Mouse (Mus musculus): ENCODE results near the gene Adam12. TPM values are rescaled to one million over a fixed set of nuclear protein-coding genes. Genes with fewer than 3 reads are reported as not detected.

The Adam12 gene
- polyA plus RNA-seq, 1 experiment from 2014 or later, result 4.8 TPM

DNA sequence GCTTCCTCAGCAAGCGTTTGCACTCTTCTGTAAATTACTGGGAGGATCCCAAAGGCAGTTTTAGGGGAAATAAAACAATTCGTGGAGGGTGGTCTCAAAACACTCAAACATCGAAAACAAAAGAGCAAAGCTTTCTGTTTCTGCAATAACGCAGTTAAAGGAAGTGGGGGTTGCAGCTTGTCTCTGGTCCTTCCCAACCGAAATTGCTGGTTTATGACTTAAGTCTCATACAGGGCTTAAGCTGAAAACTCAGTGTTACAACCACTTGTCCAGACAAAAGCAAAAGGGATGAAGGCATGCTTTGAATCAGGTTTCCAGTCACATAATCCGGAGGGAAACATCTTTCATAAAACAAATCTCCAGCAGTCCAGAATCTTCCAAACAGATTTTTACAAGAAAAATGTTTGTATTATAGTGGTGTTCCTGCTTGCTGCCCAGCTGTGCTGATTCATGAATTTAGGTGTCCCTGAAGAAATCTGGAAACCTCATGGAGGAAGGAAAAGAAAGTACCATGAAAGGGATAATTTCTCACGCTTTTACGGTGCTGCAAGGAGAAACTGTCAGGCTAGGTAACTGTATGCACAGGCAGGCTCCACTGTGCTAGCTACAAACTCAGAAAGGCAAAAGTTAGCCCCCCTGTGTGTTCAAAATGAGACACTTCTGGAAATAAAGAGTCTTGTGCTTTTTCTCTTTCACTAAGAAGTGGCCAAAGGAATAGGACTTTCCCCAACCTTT is 255.4 kb downstream of the Adam12 start:
- no peak overlapping the region for H3K4me2 ChIP-seq (replicated peaks)
- H3K27me3 ChIP-seq, result no peaks in the 10 kb centered on the region
- H3K9me3 ChIP-seq, result no peaks in the 10 kb centered on the region
- H3K4me1 ChIP-seq, result no peaks in the 10 kb centered on the region
- 59% methylated on average over 8 of the region's 8 CpGs for WGBS
- no peak for ATAC-seq (ENCODE audit: insufficient number of reproducible peaks, insufficient read depth, low FRiP score, low TSS enrichment)
- H3K4me3 ChIP-seq, result no peak overlapping the region
- H3K9ac ChIP-seq, result no peak overlapping the region
- no peaks in the 10 kb centered on the region for H3K36me3 ChIP-seq
- no peak overlapping the region for H3K27ac ChIP-seq

DNA sequence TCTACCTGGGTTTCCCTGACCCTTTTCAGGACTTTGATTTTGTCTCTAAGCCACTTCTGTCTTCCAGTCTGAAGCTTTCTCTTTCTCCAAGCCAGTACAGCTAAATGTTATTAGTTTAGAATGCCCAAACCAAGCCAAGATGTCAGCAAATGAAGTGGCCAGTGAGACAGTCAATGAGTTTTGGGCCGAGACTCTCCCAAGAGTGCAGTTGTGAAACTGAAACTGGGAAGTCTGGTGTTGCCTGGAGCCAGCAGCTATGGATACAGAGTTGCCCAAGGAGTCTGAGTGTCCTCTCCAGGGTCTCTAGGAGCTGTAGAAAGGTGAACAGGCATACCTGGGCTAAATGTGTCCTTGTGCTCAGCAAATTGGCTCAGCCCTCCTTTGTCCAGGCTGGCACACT is 260.9 kb downstream of the Adam12 start:
- Histone ChIP-seq H3K36me3 (no peaks in the 10 kb centered on the region), H3K9ac (no peak overlapping the region), H3K4me2 (replicated peaks) (no peak overlapping the region), H3K4me3 (no peak overlapping the region), H3K27ac (no peak overlapping the region), H3K27me3 (no peaks in the 10 kb centered on the region), H3K4me1 (no peaks in the 10 kb centered on the region), H3K9me3 (no peaks in the 10 kb centered on the region)
- 71% methylated on average over 1 of the region's 1 CpGs for WGBS
- ATAC-seq (ENCODE audit: insufficient number of reproducible peaks, insufficient read depth, low FRiP score, low TSS enrichment), result no peak

DNA sequence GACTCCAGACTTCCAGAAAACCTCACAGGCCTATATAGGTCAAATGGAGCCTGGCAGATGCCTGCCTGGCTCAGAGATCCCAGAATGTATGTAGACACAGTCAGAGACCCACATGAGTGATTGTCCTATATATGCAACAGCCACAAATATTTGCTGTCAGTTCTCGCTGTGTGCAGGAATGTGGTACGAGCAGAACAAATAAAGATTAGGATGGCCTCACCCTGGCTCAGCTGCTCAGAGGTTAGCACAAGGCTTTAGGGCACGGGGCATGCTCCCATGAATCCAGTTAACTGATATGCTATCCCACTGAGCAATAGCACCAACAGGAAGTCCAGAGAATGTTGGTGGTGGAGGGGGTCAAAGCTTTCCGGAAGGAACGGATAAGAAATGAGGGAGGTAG is 261.5 kb downstream of the Adam12 start:
- no peak overlapping the region for H3K4me3 ChIP-seq
- no peak overlapping the region for H3K4me2 ChIP-seq (replicated peaks)
- H3K36me3 ChIP-seq, result no peaks in the 10 kb centered on the region
- no peak overlapping the region for H3K9ac ChIP-seq
- no peaks in the 10 kb centered on the region for H3K4me1 ChIP-seq
- WGBS, result 62% methylated on average over 5 of the region's 5 CpGs
- H3K27me3 ChIP-seq, result no peaks in the 10 kb centered on the region
- ATAC-seq (ENCODE audit: insufficient number of reproducible peaks, insufficient read depth, low FRiP score, low TSS enrichment), result no peak
- H3K27ac ChIP-seq, result no peak overlapping the region
- no peaks in the 10 kb centered on the region for H3K9me3 ChIP-seq

DNA sequence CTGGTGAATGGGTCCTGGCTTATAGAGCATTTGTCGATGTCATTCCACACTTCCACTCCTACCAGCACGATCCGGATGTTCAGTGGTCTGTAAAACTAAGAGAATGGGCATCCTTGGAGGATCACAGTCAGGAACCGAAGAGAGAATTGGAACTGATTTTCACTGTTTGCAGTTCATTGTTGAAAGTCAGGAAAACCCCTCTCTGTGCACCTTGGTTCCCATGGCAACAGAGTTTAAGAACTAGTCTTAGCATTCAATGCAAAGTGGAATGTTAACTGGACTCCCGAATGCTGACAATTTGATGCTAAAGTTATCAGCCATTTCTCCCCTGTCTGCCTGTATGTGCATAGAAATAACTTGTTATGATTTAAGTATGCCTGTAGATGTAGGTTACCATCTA is 264.0 kb downstream of the Adam12 start:
- H3K4me1 ChIP-seq, result no peaks in the 10 kb centered on the region
- WGBS, result 79% methylated on average over 5 of the region's 5 CpGs
- H3K9me3 ChIP-seq, result no peaks in the 10 kb centered on the region
- H3K27ac ChIP-seq, result no peak overlapping the region
- no peak overlapping the region for H3K4me3 ChIP-seq
- no peak overlapping the region for H3K4me2 ChIP-seq (replicated peaks)
- no peaks in the 10 kb centered on the region for H3K27me3 ChIP-seq
- no peak for ATAC-seq (ENCODE audit: insufficient number of reproducible peaks, insufficient read depth, low FRiP score, low TSS enrichment)
- no peaks in the 10 kb centered on the region for H3K36me3 ChIP-seq
- no peak overlapping the region for H3K9ac ChIP-seq

DNA sequence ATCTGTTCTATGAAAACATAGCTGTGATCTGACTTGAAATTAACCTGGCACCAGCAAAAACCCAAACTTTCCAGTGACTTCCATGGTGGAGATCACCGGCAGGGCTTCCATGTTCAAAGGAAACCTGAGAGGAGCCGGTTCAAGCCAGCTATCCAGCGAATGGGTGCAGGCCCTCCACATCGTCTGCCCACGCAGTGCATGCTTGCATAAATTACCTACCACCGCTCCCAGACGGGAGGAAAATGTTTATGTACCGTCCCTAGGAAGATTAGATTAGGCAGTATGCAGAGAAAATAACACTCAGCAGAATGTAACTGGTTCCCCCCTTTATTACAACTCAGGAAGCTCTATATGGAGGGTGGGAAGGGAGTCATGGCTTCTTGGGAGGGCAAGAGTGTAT is 268.4 kb downstream of the Adam12 start:
- H3K4me1 ChIP-seq, result no peaks in the 10 kb centered on the region
- H3K4me3 ChIP-seq, result no peak overlapping the region
- no peak overlapping the region for H3K27ac ChIP-seq
- no peaks in the 10 kb centered on the region for H3K36me3 ChIP-seq
- ATAC-seq (ENCODE audit: insufficient number of reproducible peaks, insufficient read depth, low FRiP score, low TSS enrichment), result no peak
- no peaks in the 10 kb centered on the region for H3K27me3 ChIP-seq
- H3K9me3 ChIP-seq, result no peaks in the 10 kb centered on the region
- H3K4me2 ChIP-seq (replicated peaks), result no peak overlapping the region
- no peak overlapping the region for H3K9ac ChIP-seq
- WGBS, result 46% methylated on average over 8 of the region's 8 CpGs

DNA sequence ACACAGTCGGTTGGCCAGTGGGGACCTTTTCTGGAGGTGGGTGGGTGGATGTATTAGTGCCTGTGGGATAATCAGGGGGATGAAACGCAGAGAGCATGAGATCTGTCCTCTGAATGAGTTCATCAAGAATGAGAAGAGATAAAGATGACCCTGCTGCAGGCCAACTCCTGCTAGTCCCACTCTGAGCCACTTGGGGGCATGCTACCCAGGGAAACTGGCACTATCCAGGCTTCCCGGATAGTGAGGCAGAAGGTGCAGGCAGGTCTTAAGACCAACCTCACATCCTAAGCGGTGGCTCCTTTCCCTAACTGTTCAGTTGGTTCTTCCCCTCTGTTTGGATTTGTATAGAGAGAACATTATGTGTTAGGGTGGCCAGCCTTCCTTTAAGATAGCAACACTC is 272.7 kb downstream of the Adam12 start:
- H3K4me3 ChIP-seq, result no peak overlapping the region
- H3K9ac ChIP-seq, result no peak overlapping the region
- ATAC-seq (ENCODE audit: insufficient number of reproducible peaks, insufficient read depth, low FRiP score, low TSS enrichment), result no peak
- no peaks in the 10 kb centered on the region for H3K36me3 ChIP-seq
- H3K4me1 ChIP-seq, result no peaks in the 10 kb centered on the region
- whole genome bisulfite sequencing, result 68% methylated on average over 4 of the region's 4 CpGs
- H3K4me2 ChIP-seq (replicated peaks), result no peak overlapping the region
- no peak overlapping the region for H3K27ac ChIP-seq
- H3K9me3 ChIP-seq, result no peaks in the 10 kb centered on the region
- no peaks in the 10 kb centered on the region for H3K27me3 ChIP-seq

DNA sequence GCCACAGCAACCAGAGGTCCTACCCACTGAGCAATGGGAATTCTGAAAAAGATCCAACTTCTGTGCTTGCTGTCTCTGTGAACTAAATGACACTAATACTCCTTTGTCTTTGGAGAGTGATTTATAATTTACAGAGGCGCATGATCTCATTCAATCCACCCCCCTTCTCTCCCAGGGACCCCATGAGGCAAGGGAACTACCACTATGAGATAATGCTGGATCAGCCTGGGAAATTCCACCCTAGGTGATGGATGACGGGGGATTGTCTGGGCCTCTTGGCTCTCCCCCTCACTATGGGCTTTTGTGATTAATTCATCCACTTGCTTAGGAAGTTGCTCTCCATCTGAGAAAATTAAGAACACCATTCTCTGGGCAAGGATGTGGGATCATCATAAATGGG is 274.1 kb downstream of the Adam12 start:
- H3K27ac ChIP-seq, result no peak overlapping the region
- H3K4me1 ChIP-seq, result no peaks in the 10 kb centered on the region; the same call in 1 of the 2 replicates
- H3K4me2 ChIP-seq (replicated peaks), result no peak overlapping the region
- no peak overlapping the region for H3K4me3 ChIP-seq
- H3K9ac ChIP-seq, result no peak overlapping the region
- 81% methylated on average over 2 of the region's 2 CpGs for WGBS
- no peaks in the 10 kb centered on the region for H3K27me3 ChIP-seq
- no peak for ATAC-seq (ENCODE audit: insufficient number of reproducible peaks, insufficient read depth, low FRiP score, low TSS enrichment)
- no peaks in the 10 kb centered on the region for H3K36me3 ChIP-seq
- H3K9me3 ChIP-seq, result no peaks in the 10 kb centered on the region

DNA sequence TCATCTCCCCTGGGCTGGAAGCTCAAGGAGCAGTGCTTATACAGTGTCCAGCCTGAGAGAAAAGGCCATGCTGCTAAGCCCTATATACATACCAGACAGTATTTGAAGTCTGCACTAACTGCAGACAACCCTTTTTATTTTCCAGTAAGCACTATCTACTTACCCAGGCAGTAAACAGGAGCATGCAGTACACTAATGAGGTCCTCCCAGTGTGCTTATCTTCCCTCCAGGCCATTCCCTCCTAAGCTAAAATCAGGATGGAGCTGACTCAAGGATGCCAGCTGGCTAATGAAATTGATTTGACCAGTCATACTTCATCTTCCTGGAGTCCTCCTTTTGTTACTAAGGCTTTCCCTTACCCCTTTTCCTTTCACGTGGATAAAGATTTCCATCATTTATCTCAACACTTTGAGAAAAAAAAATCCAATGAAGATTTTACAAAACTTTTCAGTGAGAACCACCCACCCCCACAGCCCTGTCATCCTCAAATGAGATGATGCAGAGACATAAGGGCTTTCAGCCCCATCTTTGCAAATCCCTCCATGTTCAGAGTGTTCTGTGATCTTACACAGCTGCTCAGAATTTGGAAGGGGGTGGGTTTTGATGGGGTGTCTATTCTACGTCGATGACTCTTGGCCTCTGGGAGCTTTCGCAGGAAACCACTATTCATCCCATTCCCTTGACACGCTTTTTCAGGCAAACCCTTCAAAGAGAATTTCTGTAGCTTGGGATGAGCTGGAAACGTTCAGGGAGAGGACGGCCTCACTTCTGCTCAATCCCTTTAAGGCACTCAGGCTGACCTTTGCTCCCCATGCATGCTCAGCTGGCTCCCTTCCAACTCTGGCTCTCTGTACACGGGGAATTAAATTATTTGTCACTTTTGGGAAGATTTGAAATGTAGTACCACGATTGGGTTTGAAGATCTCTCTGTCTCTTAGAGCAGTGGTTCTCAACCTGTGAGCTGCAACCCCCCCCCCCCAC is 277.5 kb downstream of the Adam12 start:
- Histone ChIP-seq H3K36me3 (no peaks in the 10 kb centered on the region), H3K27ac (no peak overlapping the region), H3K9ac (no peak overlapping the region), H3K27me3 (no peaks in the 10 kb centered on the region), H3K9me3 (no peaks in the 10 kb centered on the region), H3K4me1 (no peaks in the 10 kb centered on the region; the same call in 1 of the 2 replicates), H3K4me3 (no peak overlapping the region), H3K4me2 (replicated peaks) (no peak overlapping the region)
- WGBS, result 50% methylated on average over 9 of the region's 9 CpGs
- ATAC-seq (ENCODE audit: insufficient number of reproducible peaks, insufficient read depth, low FRiP score, low TSS enrichment), result no peak

DNA sequence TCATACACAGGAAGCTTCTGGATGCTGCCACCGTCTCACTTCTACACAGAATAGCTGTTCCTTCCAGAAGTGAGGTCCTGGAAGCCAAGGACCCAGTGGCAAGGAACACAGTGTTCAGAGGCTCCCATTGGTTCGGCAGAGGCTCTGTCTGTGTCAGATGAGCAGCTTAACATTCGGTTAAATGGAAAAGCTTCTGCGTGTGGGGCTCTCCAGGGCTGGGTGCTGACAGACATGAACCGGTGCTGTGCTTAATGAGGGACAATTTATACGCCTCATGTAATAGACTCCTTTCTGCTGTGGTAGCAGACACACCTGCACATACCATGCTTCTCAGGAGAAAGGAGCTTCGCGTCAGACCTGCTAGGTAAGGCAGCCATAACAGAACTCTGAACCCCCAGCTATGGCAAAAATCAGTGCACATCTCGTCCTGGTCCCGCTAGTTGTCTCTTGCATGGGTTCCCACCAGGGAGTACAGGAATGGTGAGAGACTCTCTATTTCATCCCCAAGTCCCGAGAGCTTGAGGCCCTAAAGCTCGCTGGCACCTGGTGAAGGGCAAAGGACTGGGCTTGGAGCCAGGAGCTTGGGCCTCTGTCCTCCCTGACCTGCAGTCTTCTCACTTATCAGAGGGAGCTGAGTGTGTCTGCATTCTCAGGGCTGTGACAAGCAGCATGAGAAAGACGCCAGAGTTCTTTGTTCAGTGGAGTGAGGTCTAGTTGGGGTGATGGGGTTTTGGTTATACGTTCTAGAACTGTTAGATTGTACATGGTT is 280.0 kb downstream of the Adam12 start:
- H3K36me3 ChIP-seq, result no peaks in the 10 kb centered on the region
- no peak overlapping the region for H3K4me2 ChIP-seq (replicated peaks)
- no peaks in the 10 kb centered on the region for H3K9me3 ChIP-seq
- no peaks in the 10 kb centered on the region; the same call in 1 of the 2 replicates for H3K4me1 ChIP-seq
- WGBS, result 84% methylated on average over 14 of the region's 14 CpGs
- no peak overlapping the region for H3K27ac ChIP-seq
- no peaks in the 10 kb centered on the region for H3K27me3 ChIP-seq
- no peak for ATAC-seq (ENCODE audit: insufficient number of reproducible peaks, insufficient read depth, low FRiP score, low TSS enrichment)
- H3K4me3 ChIP-seq, result no peak overlapping the region
- H3K9ac ChIP-seq, result no peak overlapping the region

DNA sequence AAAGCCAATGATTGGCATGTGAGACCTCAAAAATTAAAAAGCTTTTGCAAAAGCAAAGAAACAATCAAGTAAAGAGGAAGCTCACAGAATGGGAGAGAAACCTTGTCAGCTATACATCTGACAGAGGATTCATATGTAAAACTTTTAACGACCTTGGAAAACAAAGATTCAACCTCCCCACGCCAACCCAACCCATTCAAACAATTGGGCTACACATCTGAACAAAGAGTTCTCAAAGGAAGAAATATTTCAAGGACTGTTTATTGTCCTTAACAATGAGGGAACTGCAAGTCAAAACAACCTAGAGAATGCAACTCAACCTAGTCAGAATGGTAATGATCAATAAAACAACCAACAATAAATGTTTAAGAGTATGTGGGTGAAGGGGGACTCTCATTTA is 284.6 kb downstream of the Adam12 start:
- no peaks in the 10 kb centered on the region for H3K27me3 ChIP-seq
- H3K4me1 ChIP-seq, result no peaks in the 10 kb centered on the region
- ATAC-seq (ENCODE audit: insufficient number of reproducible peaks, insufficient read depth, low FRiP score, low TSS enrichment), result no peak
- 82% methylated on average over 2 of the region's 2 CpGs for WGBS
- H3K27ac ChIP-seq, result no peak overlapping the region
- H3K9ac ChIP-seq, result no peak overlapping the region
- no peaks in the 10 kb centered on the region for H3K9me3 ChIP-seq
- H3K4me2 ChIP-seq (replicated peaks), result no peak overlapping the region
- H3K36me3 ChIP-seq, result no peaks in the 10 kb centered on the region
- H3K4me3 ChIP-seq, result no peak overlapping the region

DNA sequence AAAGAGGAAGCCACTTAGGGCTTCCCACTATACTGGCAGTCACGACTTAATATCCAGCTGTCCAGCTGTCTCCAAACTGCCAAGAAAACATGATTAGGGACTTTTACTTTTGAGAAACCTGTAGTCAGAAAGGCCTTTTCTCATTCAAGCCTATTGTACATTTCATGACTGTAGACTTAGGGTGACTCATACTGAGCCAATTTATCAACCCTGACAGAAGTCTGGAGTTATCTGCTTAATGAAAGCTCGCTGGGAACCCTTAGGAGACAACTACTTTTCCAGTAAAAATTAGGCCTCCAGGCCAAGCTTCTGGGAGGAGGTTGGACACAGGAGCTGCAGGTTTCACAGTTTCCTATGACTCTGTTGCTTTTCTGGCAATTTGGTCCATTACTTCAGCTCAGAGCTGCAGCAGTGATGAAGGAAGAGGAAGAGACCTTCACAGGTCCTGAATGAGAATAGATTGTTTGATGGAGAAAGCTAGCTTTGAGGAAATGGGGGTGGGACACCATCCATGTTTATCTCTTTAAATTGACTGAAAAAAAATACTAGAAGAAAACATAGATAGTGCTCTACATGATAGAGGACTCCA is 285.1 kb downstream of the Adam12 start:
- 70% methylated on average over 2 of the region's 2 CpGs for WGBS
- no peak for ATAC-seq (ENCODE audit: insufficient number of reproducible peaks, insufficient read depth, low FRiP score, low TSS enrichment)
- H3K4me1 ChIP-seq, result no peaks in the 10 kb centered on the region
- no peak overlapping the region for H3K9ac ChIP-seq
- no peaks in the 10 kb centered on the region for H3K9me3 ChIP-seq
- no peak overlapping the region for H3K4me2 ChIP-seq (replicated peaks)
- H3K4me3 ChIP-seq, result no peak overlapping the region
- no peak overlapping the region for H3K27ac ChIP-seq
- H3K27me3 ChIP-seq, result no peaks in the 10 kb centered on the region
- H3K36me3 ChIP-seq, result no peaks in the 10 kb centered on the region

Measured in embryonic facial prominence, embryonic 12.5 days (tissue).